Mouse (Mus musculus) embryonic facial prominence, embryonic 14.5 days (tissue): ENCODE measurements around the gene Adh1. TPM values are rescaled to one million over a fixed set of nuclear protein-coding genes. Genes with fewer than 3 reads are reported as not detected.

Experiments
- ATAC-seq: fragments of 200-750 bp; cut with Nextera tagmentation; 2 replicates; pipeline ENCODE4 v1.8.0; 2017; ENCODE audit warnings: low read depth, moderate number of reproducible peaks, moderate TSS enrichment
- DNase-seq: peaks from one replicate; pipeline ENCODE4 v3.0.0-alpha.2; 2015; ENCODE audit warnings: low spot score
- H3K27ac ChIP-seq: fragments of 300-500 bp; sonication (generic); replicated peaks from 2 replicates; pipeline ENCODE4 v1.5.1; 2014; ENCODE audit warnings: low read depth, mild to moderate bottlenecking, low read length, moderate library complexity
- H3K27me3 ChIP-seq: fragments of 300-500 bp; sonication (generic); replicated peaks from 2 replicates; pipeline ENCODE4 v1.6.1; 2014; ENCODE audit warnings: low read length; ENCODE audit not compliant: control insufficient read depth, insufficient read depth
- H3K36me3 ChIP-seq: fragments of 300-500 bp; sonication (generic); 2 replicates; pipeline ENCODE4 v1.6.1; 2014; ENCODE audit warnings: low read length, mixed read lengths; ENCODE audit not compliant: control insufficient read depth, insufficient read depth
- H3K4me1 ChIP-seq: fragments of 300-500 bp; sonication (generic); 2 replicates; pipeline ENCODE4 v1.6.1; 2014; ENCODE audit warnings: antibody characterized with exemption, low read length; ENCODE audit not compliant: control insufficient read depth, insufficient read depth
- H3K4me2 ChIP-seq: fragments of 300-500 bp; sonication (generic); 2 replicates; pipeline ENCODE4 v1.6.1; 2014; ENCODE audit warnings: low read depth, mild to moderate bottlenecking, low read length, moderate library complexity, mixed read lengths
- H3K4me3 ChIP-seq: fragments of 300-500 bp; sonication (generic); 2 replicates; pipeline ENCODE4 v1.5.1; 2014; ENCODE audit warnings: low read depth, mild to moderate bottlenecking, low read length
- H3K9ac ChIP-seq: fragments of 300-500 bp; sonication (generic); 2 replicates; pipeline ENCODE4 v1.6.1; 2014; ENCODE audit warnings: low read depth, mild to moderate bottlenecking, low read length, moderate library complexity, mixed read lengths
- H3K9me3 ChIP-seq: fragments of 300-500 bp; sonication (generic); 2 replicates; pipeline ENCODE4 v1.6.1; 2016; ENCODE audit warnings: low read length; ENCODE audit not compliant: control insufficient read depth
- WGBS: fragments of 180-500 bp; shearing (Covaris S2); extraction: QIAGEN DNeasy Blood & Tissue Kit; methylation state at CpG from one replicate; pipeline ENCODE4 v1.1.7; 2014; 5-methylcytosine and 5-hydroxymethylcytosine counted together
- polyA plus RNA-seq: library from polyadenylated mRNA; unstranded; fragments of >200 nt; fragmentation: Nextera tagmentation; extraction: Ambion mirVana; gene quantifications from 2 replicates; pipeline ENCODE4 v1.2.1, GENCODE M21; 2014

Gene Adh1
- polyA plus RNA-seq, result 24.2 and 25.6 TPM in 2 replicates

DNA sequence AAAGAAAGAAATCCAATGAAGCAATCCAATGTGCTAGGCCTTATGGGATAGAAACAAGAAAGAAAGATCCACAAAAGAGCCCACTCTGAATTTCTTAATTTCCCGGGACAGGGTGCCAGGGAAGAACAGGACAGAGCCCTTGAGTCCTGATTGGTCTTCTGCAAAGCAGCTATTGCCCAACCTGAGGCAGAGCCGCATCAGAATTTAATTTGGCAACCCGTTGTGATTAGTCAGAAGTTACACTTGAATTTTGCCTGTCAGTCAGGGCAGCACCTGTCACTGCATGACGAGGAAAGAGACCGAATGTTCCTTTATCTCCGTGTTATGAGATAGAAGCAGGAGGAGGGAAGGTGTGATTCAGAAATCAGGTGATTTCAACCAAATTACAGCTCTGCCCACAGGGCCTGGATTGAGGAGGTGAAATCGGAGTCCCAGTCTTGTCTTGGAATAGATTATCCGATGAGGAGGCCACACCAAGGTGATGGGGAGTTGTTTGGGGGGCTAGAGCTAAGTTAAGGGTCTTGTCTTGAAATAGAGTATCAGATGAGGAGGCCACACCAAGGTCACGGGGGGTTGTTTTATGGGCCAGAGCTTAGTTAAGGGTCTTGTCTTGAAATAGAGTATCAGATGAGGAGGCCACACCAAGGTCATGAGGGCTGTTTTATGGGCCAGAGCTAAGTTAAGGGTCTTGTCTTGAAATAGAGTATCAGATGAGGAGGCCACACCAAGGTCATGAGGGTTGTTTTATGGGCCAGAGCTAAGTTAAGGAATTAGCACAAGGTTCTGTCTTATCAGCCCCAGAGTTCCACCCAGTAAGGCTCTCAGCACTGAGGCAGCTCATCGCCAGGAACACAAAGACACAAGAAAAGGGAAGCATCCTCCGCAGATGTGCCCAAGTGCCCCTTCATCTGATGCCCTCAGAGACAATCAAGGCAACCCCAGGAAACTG lies at the start of gene Adh1:
Gene Adh1 (plus strand): TSS at position 271 of the 949 bp plus-strand sequence.
- Histone ChIP-seq H3K9ac (no peak within 1 kb of the TSS), H3K4me1 (0 out of 2 replicates have a peak, but pooled peaks cover 4% of the 10 kb centered on the region), H3K4me2 (no peak within 1 kb of the TSS), H3K9me3 (no peaks in the 10 kb centered on the region), H3K27ac (no peak within 1 kb of the TSS), H3K27me3 (no peaks in the 10 kb centered on the region), H3K36me3 (no peaks in the 10 kb centered on the region), H3K4me3 (no peak within 1 kb of the TSS)
- ATAC-seq (no peak), DNase-seq (no peak)
- 87% methylated on average over 11 of the region's 11 CpGs for WGBS

DNA sequence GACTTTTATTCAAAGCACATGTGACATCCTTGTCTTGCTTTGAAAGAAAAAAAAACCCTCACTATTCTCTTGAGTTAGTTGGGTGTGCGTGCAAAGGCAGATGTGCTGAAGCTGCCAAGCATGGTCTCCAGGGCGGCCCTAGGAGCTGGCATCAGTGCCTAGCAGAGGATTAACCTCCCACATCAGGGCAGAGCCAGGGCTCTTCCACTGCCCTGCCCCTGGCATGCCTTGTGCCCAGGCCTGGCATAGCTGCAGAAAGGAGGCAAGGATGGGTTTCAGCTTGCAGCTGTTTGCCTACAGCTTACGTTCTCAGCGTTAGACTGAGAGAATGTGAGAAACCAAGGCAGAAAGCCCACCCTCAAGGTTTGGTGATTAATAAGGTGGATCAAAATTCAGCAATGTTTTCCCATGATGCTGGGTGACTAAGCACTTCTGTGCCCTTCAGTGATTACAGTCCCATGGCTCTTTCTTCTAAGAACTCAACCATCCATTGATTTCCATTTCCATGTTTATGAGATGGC lies 48.3 kb upstream of the Adh1 start:
- Histone ChIP-seq H3K4me1 (peaks cover under 1% of the 10 kb centered on the region; the same call in 1 of the 2 replicates), H3K4me3 (no peak overlapping the region), H3K27ac (no peak overlapping the region), H3K4me2 (no peak overlapping the region), H3K9ac (no peak overlapping the region), H3K36me3 (no peaks in the 10 kb centered on the region), H3K27me3 (no peaks in the 10 kb centered on the region), H3K9me3 (no peaks in the 10 kb centered on the region)
- 79% methylated on average over 4 of the region's 4 CpGs for WGBS
- no peak for ATAC-seq
- no peak for DNase-seq

DNA sequence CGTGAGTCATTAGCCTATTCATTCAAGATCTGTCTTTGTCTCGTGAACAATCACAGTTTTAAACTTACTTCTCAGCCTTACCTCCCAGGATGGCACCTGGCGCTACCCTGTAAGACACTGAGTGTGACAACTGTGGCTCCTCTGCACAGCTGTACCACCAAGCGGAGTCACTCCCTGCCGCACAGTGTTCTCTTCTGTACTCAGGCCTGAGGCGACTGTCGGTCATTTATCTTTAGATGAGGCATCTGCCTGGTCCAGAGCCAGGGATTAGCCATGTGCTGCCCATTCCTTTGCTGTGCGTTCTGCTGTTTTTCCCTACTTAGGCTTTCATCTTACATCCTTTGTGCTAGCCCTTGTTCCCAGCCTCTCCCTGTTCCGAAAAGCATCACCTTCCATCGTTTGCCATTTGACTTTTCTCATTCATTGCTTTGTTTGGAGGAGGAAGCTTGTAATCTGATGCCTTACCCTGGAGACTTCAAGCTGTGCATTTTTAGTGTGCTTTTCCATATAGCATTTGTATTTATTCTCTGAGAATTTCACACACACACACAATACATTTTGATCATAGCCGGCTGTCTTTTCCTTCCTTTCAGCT lies 45.3 kb upstream of the Adh1 start:
- Histone ChIP-seq H3K4me2 (no peak overlapping the region), H3K4me1 (peaks cover 7% of the 10 kb centered on the region; the same call in 1 of the 2 replicates), H3K36me3 (no peaks in the 10 kb centered on the region), H3K27ac (no peak overlapping the region), H3K4me3 (no peak overlapping the region), H3K9ac (no peak overlapping the region), H3K9me3 (no peaks in the 10 kb centered on the region), H3K27me3 (no peaks in the 10 kb centered on the region)
- ATAC-seq (peak; percentile 47; the same call in 1 of the 2 replicates), DNase-seq (peak; percentile 48)
- 37% methylated on average over 11 of the region's 11 CpGs for WGBS

DNA sequence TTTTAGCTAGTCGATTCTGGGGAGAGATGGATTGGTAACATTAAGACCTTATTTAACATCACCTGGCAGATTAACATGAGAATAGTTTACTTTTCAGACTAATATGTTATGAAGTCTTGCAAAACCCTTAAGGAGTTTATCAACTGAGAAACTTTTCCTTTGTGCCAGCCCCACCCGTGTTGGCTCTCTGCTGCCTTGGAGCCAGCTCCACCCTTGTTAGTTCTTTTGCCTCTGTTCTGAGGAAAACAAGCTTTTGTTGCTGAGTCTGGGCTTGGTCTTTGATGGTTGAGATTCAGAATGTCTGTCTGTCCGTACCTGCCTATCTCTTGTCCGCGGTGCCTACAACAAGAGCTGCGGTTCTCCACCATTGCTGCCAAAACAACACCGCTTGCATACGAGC lies 44.7 kb upstream of the Adh1 start:
- ATAC-seq (no peak), DNase-seq (no peak)
- Histone ChIP-seq H3K27ac (no peak overlapping the region), H3K36me3 (no peaks in the 10 kb centered on the region), H3K4me2 (no peak overlapping the region), H3K4me1 (peaks cover 7% of the 10 kb centered on the region; the same call in 1 of the 2 replicates), H3K27me3 (no peaks in the 10 kb centered on the region), H3K9ac (no peak overlapping the region), H3K4me3 (no peak overlapping the region), H3K9me3 (no peaks in the 10 kb centered on the region)
- WGBS, result 79% methylated on average over 8 of the region's 8 CpGs

DNA sequence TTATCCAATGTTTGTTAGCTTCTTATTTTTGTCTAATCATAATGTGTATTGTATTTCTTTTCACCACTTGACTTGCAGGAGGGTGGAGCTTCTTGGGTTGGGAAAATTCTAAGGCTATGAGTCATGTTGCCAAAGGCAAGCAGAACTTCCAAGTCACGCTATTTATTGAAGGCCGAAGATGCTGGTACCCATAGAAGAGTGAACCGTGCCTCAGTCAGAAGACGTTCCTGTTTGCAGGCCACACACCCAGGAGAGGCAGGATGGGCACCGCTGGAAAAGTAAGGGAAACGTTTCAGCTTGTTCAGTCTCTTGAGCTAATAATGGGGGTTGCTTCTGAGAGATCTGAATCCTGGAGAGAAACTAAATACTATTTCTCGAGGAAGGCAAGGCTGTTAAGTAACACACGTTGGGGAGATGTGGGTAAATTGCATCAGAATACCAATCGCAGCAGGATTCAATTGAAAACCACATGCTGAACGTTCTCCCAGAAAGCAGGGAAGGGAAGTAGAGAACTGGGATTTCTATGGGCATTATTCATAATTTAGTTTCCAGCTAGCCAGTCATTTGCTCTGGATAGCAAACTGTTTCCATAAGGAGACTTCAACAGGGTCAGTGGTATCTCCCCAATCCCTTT lies 43.0 kb upstream of the Adh1 start, which contains the start of gene Adh7:
Gene Adh7 (plus strand): TSS at position 130 of the 634 bp plus-strand sequence.
- ATAC-seq (no peak), DNase-seq (peak; percentile 57)
- H3K9ac ChIP-seq, result no peak within 1 kb of the TSS
- H3K4me2 ChIP-seq, result peak within 1 kb of the TSS; percentile 13; the same call in 1 of the 2 replicates
- H3K27me3 ChIP-seq, result no peaks in the 10 kb centered on the region
- 36% methylated on average over 10 of the region's 10 CpGs for WGBS
- H3K9me3 ChIP-seq, result no peaks in the 10 kb centered on the region
- H3K27ac ChIP-seq, result peak within 1 kb of the TSS; percentile 82
- H3K4me1 ChIP-seq, result peaks cover 7% of the 10 kb centered on the region; the same call in 1 of the 2 replicates
- no peaks in the 10 kb centered on the region for H3K36me3 ChIP-seq
- H3K4me3 ChIP-seq, result no peak within 1 kb of the TSS

DNA sequence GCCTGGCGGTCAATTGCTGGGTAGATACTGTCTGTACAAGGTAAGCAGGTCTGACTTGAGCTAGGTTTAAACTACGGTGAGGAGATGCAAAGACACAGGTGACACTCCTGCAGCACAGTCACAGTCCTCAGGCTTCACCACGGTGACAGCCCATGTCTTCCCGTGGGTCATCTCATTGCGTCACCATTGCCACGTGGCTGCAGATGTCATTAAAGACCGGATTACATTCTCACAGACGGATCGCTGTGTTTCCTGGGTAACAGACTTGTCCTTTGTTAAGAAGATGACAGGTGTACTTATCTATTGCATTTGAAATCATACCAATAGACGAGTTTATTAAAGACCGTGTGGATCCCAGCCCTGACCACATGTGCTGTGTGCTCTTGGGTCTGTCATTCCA lies 39.7 kb upstream of the Adh1 start:
- Histone ChIP-seq H3K4me1 (0 out of 2 replicates have a peak, but pooled peaks cover 7% of the 10 kb centered on the region), H3K27ac (no peak overlapping the region), H3K4me2 (no peak overlapping the region), H3K9me3 (no peaks in the 10 kb centered on the region), H3K4me3 (no peak overlapping the region), H3K36me3 (no peaks in the 10 kb centered on the region), H3K27me3 (no peaks in the 10 kb centered on the region), H3K9ac (no peak overlapping the region)
- 85% methylated on average over 11 of the region's 11 CpGs for WGBS
- no peak for ATAC-seq
- no peak for DNase-seq

DNA sequence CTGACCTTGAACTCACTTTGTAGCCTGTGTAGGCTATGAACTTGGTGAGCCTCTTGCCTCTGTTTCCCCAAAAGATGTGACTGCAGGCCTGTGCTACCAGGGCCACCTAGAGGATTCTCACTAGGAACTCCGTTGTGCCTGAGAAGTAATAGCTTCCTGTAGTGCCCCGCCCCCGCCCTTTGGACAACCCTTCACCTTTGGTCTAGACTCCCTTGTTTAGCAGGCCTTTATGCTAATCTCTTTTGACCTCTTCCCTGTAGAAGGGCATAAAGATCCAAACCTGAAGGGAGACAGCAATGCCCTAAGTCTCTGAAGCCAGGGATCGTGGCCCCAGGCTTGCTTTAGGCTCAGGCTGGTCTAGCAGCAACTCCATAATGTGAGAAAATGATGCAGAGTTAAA lies 38.3 kb upstream of the Adh1 start:
- Histone ChIP-seq H3K4me2 (no peak overlapping the region), H3K4me3 (no peak overlapping the region), H3K9me3 (no peaks in the 10 kb centered on the region), H3K27ac (no peak overlapping the region), H3K36me3 (no peaks in the 10 kb centered on the region), H3K27me3 (no peaks in the 10 kb centered on the region), H3K9ac (no peak overlapping the region), H3K4me1 (0 out of 2 replicates have a peak, but pooled peaks cover 7% of the 10 kb centered on the region)
- 70% methylated on average over 4 of the region's 4 CpGs for WGBS
- no peak for DNase-seq
- ATAC-seq, result no peak

DNA sequence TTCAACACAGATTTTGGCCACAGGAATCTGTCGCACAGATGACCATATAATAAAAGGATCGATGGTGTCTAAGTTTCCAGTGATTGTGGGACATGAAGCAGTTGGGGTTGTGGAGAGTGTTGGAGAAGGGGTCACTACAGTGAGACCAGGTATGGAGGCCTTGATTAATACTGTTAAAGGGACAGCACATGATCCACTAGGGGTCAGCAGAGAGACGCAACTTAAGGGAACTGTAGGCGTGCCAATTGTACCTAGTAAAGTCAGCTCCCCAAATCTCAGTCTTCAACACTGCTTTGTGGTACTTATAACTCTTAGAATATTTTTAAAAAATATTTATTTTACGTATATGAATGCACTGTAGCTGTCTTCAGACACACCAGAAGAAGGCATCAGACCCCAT lies 37.8 kb upstream of the Adh1 start:
- no peak overlapping the region for H3K27ac ChIP-seq
- H3K9ac ChIP-seq, result no peak overlapping the region
- no peaks in the 10 kb centered on the region for H3K36me3 ChIP-seq
- no peaks in the 10 kb centered on the region for H3K27me3 ChIP-seq
- WGBS, result 62% methylated on average over 5 of the region's 5 CpGs
- no peak overlapping the region for H3K4me2 ChIP-seq
- H3K4me1 ChIP-seq, result 0 out of 2 replicates have a peak, but pooled peaks cover 3% of the 10 kb centered on the region
- DNase-seq (peak; percentile 89), ATAC-seq (no peak)
- H3K9me3 ChIP-seq, result no peaks in the 10 kb centered on the region
- H3K4me3 ChIP-seq, result no peak overlapping the region
